Mouse (Mus musculus) spleen, postnatal 14 days (tissue): ENCODE results near the gene Pdgfd.
"Not testable (repeated sequence)": the region's sequence is repeated elsewhere in the genome, so short reads cannot be mapped to it uniquely, and the experiment has no call there.

Experiments used
- DNase-seq, 2 experiments: peaks; one replicate each; pipeline ENCODE4 v3.0.0; 2021 to 2022; ENCODE audit warnings: low spot score in 2 of 2

Pdgfd gene

DNA sequence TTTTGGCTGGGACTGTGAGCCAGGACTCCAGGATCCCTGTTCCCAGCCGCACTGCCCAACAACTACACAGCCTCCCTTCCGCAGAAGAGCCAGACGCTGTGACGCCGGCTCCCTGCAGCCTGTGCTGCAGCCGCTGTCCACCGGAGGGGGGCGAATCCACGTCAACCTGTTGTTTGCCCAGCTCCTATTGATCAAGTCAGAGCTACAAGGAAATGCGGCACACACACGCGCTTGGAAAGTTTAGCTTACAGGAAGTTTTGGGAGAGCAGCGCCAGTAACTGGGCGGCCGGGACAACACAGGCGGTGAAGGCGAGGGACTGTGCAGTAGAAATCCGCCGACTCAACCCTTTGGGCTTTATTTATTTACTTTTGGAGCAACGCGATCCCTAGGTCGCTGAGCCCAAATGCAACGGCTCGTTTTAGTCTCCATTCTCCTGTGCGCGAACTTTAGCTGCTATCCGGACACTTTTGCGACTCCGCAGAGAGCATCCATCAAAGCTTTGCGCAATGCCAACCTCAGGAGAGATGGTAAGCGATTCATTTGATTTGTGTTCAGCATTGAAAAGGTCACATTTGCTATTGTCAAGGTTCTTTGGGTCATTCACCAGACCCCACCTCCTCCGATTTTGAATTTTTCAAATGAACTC, at the start of gene Pdgfd:
Gene Pdgfd, plus strand, starts transcription at position 194 of the 647 bp plus-strand sequence.
- DNase-seq: peak in 1 of 2 experiments; percentile 6

DNA sequence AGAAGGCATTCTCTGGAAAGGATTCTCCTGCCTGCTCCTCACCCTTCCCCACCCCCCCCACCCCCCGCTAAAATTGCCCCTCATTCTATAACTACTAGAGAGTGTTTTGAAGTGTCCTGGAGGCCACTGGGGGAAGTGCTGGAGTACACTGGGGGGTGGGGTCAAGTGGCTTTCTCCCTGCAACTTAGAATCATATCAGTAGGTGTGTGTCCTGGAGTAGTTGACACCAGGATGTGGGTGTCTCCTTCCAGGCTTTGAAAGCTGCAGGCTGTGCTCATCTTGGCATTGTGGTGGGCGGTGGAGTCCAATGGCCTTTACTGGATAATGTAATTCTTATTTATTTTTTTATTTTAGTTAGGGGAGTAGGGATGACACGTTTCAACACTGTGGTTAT, 651 bp downstream of the Pdgfd start:
- DNase-seq: no peak

GRCm38 (mm10) chr9:6170962-6171361, 2.6 kb downstream of the Pdgfd start:
- DNase-seq: no peak

- DNase-seq: no peak
These were observed 4.9 kb downstream of the Pdgfd start for GRCm38 (mm10) chr9:6173276-6173675.

- no peak for DNase-seq
These were observed 7.3 kb downstream of the Pdgfd start for GRCm38 (mm10) chr9:6175731-6176130.

- no peak for DNase-seq
These were observed 14.0 kb downstream of the Pdgfd start for GRCm38 (mm10) chr9:6182307-6182923.

GRCm38 (mm10) chr9:6187955-6188354, 19.6 kb downstream of the Pdgfd start:
- DNase-seq: no peak

- no peak for DNase-seq
These were observed 25.0 kb downstream of the Pdgfd start for GRCm38 (mm10) chr9:6193352-6193751.

- DNase-seq: no peak
These were observed 44.5 kb downstream of the Pdgfd start for GRCm38 (mm10) chr9:6212862-6213261.

DNA sequence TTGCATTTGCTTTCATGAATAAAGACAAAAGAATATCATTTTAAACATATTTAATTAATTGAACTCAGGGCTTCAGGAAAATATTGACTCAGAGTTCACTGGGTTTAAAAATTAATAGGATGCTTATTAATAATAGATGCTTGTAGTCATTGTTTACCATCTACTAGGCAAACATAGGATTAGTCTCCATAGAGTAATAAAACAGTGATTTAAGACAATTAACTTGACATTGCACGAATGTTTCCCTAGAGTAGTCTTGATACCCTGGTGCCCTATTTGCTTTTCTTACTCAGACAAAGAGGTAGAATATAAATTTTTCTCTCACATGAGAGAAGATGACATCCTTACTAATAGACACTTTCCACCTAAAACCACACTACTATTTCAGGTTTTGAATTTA, 49.1 kb downstream of the Pdgfd start:
- no peak for DNase-seq

GRCm38 (mm10) chr9:6235982-6236381, 67.6 kb downstream of the Pdgfd start:
- DNase-seq: not testable (repeated sequence)

- DNase-seq: no peak
These were observed 81.9 kb downstream of the Pdgfd start for GRCm38 (mm10) chr9:6250320-6250719.

GRCm38 (mm10) chr9:6251990-6252389, 83.6 kb downstream of the Pdgfd start:
- DNase-seq: no peak

GRCm38 (mm10) chr9:6257072-6257471, 88.7 kb downstream of the Pdgfd start:
- no peak for DNase-seq

DNA sequence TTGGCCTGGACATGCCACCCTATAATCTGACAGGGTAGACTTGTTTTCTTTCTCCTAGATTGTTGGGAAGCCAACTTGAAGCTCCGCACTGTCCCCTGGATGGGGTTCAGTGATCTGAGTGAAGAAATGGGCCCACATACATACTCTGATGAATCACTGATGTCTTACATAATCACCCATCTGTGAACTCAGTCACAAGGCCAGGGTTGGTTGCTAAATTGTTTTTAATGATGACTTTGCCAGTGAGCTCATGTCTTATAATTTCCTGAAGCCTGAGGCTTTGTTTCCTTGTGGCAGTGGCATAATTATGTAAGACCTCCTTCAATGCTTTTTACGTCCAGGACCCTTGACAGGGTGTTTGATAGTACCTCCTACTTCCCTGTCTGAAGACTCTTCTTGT, 96.4 kb downstream of the Pdgfd start:
- DNase-seq: no peak

GRCm38 (mm10) chr9:6269796-6270280, 101.5 kb downstream of the Pdgfd start, which contains the start of gene Ddi1:
Ddi1 (minus strand) TSS chr9:6269846.
- DNase-seq: no peak

DNA sequence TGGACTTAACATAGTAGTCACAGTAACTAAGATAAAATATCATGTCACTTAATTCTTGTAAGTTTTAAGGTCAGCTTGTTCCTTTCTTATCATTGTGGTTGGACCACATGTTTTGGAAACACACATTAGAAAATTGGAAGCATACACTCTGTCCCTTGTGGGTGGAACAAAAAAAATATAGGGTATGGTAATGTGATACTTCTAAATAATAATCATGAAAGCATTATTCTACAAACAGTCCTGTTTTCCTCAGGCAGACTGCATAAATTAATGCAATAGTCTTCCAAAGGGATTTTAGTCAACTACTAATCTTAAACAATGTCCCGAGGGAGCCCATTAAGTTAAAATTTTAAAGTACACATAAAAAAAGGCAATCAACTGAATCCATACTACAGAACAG, 108.0 kb downstream of the Pdgfd start:
- no peak for DNase-seq

- DNase-seq: no peak
These were observed 109.1 kb downstream of the Pdgfd start for GRCm38 (mm10) chr9:6277526-6277925.

DNA sequence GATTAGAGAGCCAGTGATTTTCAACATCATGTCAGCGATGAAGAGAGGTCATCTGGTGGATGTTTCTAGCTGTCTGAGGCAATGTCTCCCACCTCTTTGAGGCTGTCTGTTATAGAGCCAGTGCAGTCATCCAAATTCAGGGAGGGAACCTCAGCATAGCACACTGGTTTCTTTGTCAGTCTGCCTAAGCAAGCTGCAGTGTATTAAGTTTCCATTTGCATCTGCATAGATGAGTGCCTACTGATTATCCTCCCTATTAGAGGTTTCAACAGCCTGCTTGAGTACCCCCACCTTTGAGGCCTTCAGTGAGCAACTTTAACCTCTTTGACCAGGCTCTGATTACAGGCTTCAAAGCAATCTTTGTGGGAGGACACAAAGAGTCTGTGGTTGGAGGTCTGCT, 118.4 kb downstream of the Pdgfd start:
- DNase-seq: no peak

- DNase-seq: no peak
These were observed 120.9 kb downstream of the Pdgfd start for GRCm38 (mm10) chr9:6289211-6289696.

GRCm38 (mm10) chr9:6298547-6298946, 130.2 kb downstream of the Pdgfd start:
- no peak for DNase-seq

DNA sequence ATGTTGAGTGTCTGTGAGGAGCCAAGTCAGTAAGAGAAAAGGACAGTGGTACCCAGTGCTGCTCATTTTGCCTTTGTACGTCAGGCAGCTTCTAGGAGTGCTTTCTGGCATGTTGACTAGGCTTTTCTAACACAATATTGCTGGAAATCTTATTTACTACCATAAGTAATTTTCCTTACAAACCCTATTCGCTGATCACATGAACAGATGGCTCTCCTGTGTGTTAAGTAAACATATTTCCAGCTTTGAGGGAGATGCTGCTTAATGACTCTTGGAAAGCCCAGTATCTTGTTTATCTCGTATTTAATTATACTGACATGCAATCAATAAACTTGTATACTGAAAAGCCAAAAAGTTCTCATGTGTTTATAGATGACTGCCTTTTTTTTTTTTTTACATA, 133.7 kb downstream of the Pdgfd start:
- DNase-seq: no peak

- DNase-seq: no peak
These were observed 136.2 kb downstream of the Pdgfd start for GRCm38 (mm10) chr9:6304590-6304989.
